Mouse (Mus musculus): ENCODE data around the gene Fcho1.

Gene Fcho1

GRCm38 (mm10) chr8:71666855-71667254, 58.7 kb downstream of the Fcho1 start:
- in situ Hi-C loops (cut with MseI, MboI): loop anchor here in 1 of 2 experiments (10.0 kb wide), 1 partner anchor 102 kb away; the partner anchor contains the start of genes Nxnl1 and Slc27a1

GRCm38 (mm10) chr8:71665331-71666130, 60.0 kb downstream of the Fcho1 start:
- in situ Hi-C loops (cut with MseI, MboI): loop anchor here in 1 of 2 experiments (10.0 kb wide), 1 partner anchor 101 kb away; the partner anchor contains the start of genes Nxnl1 and Slc27a1

GRCm38 (mm10) chr8:71660325-71661120, 65.0 kb downstream of the Fcho1 start:
- in situ Hi-C loops (cut with MseI, MboI): loop anchor here in 1 of 2 experiments (10.0 kb wide), 1 partner anchor 96 kb away; the partner anchor contains the start of genes Nxnl1 and Slc27a1

- in situ Hi-C loops (cut with MseI, MboI): loop anchor here (10.0 kb wide), 1 partner anchor 95 kb away; the partner anchor contains the start of genes Nxnl1 (in 2 of the 2) and Slc27a1 (in 2 of the 2)
Observed at GRCm38 (mm10) chr8:71659751-71660150, 65.8 kb downstream of the Fcho1 start.

- in situ Hi-C loops (cut with MseI, MboI): loop anchor here in 1 of 2 experiments (10.0 kb wide), 1 partner anchor 94 kb away; the partner anchor contains the start of genes Nxnl1 and Slc27a1
Observed at GRCm38 (mm10) chr8:71658515-71659049, 66.9 kb downstream of the Fcho1 start.

All from mouse trophoblast stem cell (cell line).